Mouse (Mus musculus) retina, postnatal 7 days (tissue): ENCODE results near the gene Rapgef2.

Experiments used
- DNase-seq: peaks from one replicate; pipeline ENCODE4 v3.0.0-alpha.2; 2012; ENCODE audit warnings: low read depth, low spot score

The Rapgef2 gene

GRCm38 (mm10) chr3:79283976-79284375 is 2.3 kb downstream of the Rapgef2 start:
- DNase-seq = no peak

GRCm38 (mm10) chr3:79283031-79283430 is 3.3 kb downstream of the Rapgef2 start:
- no peak for DNase-seq

GRCm38 (mm10) chr3:79275856-79276645 is 10.3 kb downstream of the Rapgef2 start:
- DNase-seq = no peak

- no peak for DNase-seq
Measured at GRCm38 (mm10) chr3:79273350-79273749, 13.0 kb downstream of the Rapgef2 start.

GRCm38 (mm10) chr3:79272939-79273338 is 13.4 kb downstream of the Rapgef2 start:
- no peak for DNase-seq

- DNase-seq = no peak
Measured at GRCm38 (mm10) chr3:79270980-79271555, 15.2 kb downstream of the Rapgef2 start.

GRCm38 (mm10) chr3:79269872-79270271 is 16.4 kb downstream of the Rapgef2 start:
- no peak for DNase-seq

GRCm38 (mm10) chr3:79266976-79267375 is 19.3 kb downstream of the Rapgef2 start:
- no peak for DNase-seq

- no peak for DNase-seq
Measured at GRCm38 (mm10) chr3:79261816-79262316, 24.5 kb downstream of the Rapgef2 start.

- no peak for DNase-seq
Measured at GRCm38 (mm10) chr3:79254023-79254422, 32.3 kb downstream of the Rapgef2 start.

GRCm38 (mm10) chr3:79253416-79253815 is 32.9 kb downstream of the Rapgef2 start:
- no peak for DNase-seq

GRCm38 (mm10) chr3:79252921-79253394 is 33.4 kb downstream of the Rapgef2 start:
- no peak for DNase-seq

GRCm38 (mm10) chr3:79249955-79250354 is 36.4 kb downstream of the Rapgef2 start:
- no peak for DNase-seq

- DNase-seq = no peak
Measured at GRCm38 (mm10) chr3:79248659-79249235, 37.6 kb downstream of the Rapgef2 start.

GRCm38 (mm10) chr3:79248208-79248607 is 38.1 kb downstream of the Rapgef2 start:
- no peak for DNase-seq

- no peak for DNase-seq
Measured at GRCm38 (mm10) chr3:79244347-79244746, 42.0 kb downstream of the Rapgef2 start.

GRCm38 (mm10) chr3:79242922-79243705 is 43.2 kb downstream of the Rapgef2 start:
- DNase-seq = no peak

- no peak for DNase-seq
Measured at GRCm38 (mm10) chr3:79242298-79242697, 44.0 kb downstream of the Rapgef2 start.

- DNase-seq = no peak
Measured at GRCm38 (mm10) chr3:79239066-79239462, 47.3 kb downstream of the Rapgef2 start.

GRCm38 (mm10) chr3:79238456-79239065 is 47.8 kb downstream of the Rapgef2 start:
- DNase-seq = no peak

- DNase-seq = no peak
Measured at GRCm38 (mm10) chr3:79237619-79238342, 48.5 kb downstream of the Rapgef2 start.
